Mouse (Mus musculus) embryo, embryonic 11.5 days (tissue): Measurements from ENCODE around the gene Pgrmc1.

Experiments used
- DNase-seq: peaks from one replicate; pipeline ENCODE4 v3.0.0-alpha.2; 2012; ENCODE audit warnings: low read depth, low spot score

Pgrmc1 gene

DNA sequence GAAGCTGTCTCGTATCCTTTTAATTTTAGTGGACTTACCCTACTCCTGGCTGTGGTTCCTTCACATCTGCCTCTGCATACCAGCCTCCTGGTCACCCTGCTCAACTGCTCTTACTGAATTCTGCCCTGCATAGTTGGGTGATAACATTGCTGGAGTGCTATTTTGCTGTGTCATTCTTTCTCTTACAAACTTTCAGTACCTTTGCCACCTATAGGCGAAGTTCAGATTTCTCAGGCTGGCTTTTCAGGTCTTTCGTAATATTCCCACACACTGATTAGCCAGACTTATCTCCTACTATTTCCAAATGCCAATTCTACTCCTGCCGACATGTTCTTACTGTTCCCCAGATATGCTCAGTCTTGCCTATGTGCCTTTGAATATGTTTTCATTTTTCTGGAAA, 6.0 kb downstream of the Pgrmc1 start:
- no peak for DNase-seq

DNA sequence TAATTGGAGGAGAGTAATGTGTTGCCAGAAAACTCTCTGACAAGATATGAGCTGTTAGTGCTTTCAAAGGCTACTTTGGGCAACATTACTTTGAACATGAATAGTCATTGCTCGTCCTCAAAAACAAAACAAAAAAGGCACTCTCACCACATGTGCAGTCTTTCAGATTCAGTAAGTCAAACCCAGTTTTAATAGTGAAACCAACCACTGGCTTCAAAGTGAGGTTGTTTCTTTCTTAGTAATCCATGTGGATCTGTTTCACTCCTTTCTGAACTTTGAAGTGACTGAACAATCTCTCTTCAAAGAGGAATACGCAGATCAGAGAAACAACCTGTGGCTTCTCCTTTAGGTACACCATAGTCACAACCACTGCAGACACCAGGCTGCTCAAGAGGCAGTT, 11.1 kb downstream of the Pgrmc1 start:
- DNase-seq, result no peak

DNA sequence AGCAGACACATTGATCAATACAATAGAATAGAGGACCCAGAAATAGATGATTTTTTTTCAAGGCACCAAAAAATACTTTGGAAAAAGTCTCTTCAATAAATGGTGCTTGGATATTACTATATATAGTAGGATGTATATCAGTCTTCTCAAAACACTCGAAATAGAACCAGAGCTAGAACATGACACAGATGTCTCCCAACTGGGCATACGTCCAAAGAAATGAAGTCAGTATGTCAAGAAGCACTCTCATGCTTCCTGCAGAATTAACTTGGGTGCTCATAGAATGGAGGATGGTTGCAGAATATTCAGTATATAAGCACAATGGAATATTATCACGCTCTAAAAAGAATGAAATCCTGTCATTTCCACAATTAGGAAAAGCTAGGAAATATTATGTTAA, 30.1 kb downstream of the Pgrmc1 start:
- DNase-seq, result no peak

DNA sequence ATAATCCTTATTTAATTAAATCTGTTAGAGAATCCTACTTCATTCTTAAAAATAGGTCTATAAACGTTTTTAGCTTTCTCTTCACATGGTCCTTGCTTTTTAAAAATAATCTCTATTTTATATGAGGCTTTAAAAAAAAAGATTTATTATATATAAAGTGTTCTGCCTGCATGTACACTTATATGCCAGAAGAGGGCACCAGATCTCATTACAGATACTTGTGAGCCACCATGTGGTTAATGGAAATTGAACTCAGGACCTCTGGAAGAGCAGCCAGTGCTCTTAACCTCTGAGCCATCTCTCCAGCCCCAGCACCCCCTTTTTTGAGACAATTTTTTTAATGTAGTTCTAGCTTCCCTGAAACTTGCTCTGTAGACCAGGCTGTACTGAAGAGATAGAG, 32.8 kb downstream of the Pgrmc1 start:
- DNase-seq, result no peak

DNA sequence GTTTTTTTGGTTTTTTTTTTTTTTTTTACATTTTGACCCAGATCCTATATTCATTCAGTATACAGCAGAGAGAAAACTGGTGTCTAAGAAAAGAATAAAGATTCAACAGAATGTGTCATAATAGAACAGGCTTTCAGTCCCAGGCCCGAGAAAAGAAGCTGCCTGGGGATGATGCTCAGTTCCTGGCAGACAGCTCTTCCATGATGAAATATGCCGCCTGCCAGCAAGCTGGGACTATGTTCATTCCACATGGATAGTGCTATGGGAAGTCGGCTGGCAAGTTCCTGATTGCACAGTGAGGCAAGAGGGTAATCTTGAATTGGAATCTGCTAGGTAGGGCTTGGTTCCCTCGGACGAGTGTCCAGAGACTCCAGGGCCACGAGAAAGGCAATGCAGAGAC, 42.0 kb downstream of the Pgrmc1 start:
- DNase-seq, result no peak

DNA sequence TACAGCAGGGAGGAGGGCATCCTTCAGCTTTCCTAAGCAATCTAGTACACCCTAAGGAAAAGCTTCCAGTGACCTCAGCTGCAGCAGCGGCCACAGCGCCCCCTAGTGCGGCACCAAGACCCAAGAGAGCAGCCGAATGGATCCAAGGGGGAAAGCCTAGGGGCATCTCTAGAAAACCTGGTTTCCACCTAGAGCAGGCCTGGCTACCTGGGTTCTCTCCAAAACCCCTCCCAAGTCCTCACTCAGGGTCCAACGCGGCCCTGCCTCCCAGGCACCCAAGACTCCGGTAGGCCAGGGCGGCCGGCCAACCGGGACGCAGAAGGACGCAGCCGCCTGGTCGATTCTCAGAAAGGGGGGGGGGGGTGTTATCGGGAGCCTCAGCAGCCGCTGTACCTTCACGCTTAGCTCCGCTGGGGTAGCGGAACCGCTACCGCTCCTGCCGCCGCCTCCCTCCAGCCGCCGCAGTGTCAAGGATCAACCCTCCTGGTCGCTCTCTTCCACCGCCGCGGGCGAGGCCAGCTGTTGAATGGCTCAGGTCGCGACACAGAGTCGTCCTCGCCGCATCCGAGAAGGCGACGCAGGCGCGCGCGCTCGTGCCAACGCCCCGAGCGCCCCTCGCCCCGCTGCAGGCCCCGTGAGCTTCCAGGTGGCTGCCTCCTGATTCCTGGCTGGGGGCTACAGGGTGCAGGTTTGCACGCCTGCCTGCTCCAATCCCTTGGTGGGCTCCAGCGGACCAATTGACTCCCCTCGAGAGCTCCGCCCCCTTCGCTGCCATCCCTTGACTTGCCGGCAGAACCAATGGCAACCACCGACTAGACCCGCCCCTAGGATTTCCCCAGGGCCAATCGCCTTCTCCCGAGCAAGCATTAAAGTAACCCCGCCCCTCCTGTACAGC, 46.9 kb downstream of the Pgrmc1 start, which contains the start of gene Akap17b:
Gene Akap17b, minus strand, starts transcription at position 739 of the 895 bp plus-strand sequence.
- DNase-seq, result peak; percentile 74
